Mouse (Mus musculus) ES-E14 (cell line): ENCODE results near the gene Atxn1.

Experiments used
- CHD2 ChIP-seq: IDR thresholded peaks from 2 replicates; pipeline ENCODE4 v1.6.1; 2014; ENCODE audit warnings: mild to moderate bottlenecking, low read depth, low read length, inconsistent platforms
- HCFC1 ChIP-seq: IDR thresholded peaks from 2 replicates; pipeline ENCODE4 v1.6.1; 2012; ENCODE audit warnings: low read length, inconsistent platforms, borderline replicate concordance; ENCODE audit not compliant: insufficient read depth
- ZC3H11A ChIP-seq: IDR thresholded peaks from 2 replicates; pipeline ENCODE4 v1.6.1; 2012; ENCODE audit warnings: low read depth, mild to moderate bottlenecking, inconsistent platforms, low read length, borderline replicate concordance

DNA sequence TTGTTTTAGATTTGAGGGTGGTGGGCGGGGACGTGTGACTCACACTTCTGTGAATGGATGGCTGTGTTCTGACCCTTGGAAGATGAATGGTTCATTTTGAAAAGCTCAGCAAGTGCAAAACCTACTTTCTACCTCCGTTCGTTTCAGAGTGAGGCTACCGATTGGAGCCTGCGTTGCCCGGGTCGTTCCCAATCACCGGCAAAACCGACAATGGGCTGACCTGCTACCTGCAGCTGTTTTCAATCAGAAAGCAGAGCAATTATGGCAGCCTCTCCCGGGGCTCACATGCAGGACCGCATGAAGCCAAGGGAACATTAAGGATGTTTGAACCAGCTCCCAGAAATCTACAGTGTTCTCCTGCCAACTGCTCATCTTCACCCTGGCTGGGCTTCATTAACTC, 382.5 kb downstream of the Atxn1 start:
- TF ChIP-seq ZC3H11A (no peak), CHD2 (no peak), HCFC1 (no peak)
